Mouse (Mus musculus) B cell, adult 67 days (primary cell): ENCODE measurements around the gene Xpc. TPM values are rescaled to one million over a fixed set of nuclear protein-coding genes. Genes with fewer than 3 reads are reported as not detected.

Experiments
- total RNA-seq, 2 experiments: library from RNA; stranded (reverse); gene quantifications; 4 replicates each; pipeline ENCODE4 v1.2.4; 2023

Xpc gene
- total RNA-seq: 10 to 100 TPM; 22.6 to 25.9 TPM

DNA sequence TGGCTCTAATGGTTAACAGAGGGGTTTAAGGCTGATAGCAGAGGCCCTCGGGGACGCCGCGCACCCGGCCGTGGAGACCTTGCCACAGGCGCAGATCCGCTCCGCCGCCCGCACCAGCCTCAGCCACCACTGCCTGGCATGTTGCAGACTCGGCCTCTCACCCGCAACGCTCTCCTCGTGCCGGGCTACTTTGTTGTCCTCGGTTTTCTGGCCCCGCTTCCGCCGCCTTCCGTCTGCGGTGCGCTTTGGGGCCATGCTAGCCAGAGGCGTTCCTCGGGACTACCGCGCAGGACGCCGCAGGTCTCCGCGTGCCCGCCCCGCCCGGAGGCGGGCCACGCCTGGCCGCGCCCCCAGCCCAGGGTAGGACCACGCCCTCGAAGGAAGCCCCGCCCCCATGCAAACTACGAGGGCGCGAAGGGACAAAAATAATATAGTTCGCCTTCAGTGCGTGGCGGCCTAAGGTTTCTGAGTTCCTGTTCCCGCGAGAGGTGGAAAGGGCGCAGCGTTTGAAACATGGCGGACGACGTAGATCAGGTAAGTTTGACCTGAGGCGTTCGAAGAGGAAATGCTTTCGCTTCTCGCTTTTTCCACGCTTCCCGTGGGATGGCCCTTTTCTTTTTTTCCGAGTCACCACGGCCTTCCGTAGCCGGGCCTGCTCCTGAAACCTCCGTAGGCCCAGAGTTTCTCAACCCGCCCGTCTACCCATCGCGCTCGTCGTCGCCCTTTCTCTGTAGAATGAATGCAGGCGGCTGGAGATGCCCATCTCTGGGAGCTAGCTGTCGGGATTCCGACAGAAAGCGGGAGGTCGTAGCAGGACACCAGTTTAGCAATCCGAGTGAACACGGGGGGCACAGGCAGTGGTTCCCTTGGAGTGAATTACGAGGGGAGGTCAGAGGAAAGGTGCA is at the start of gene Xpc, which contains the start of gene Lsm3:
Gene Xpc (minus strand): TSS at position 344 of the 905 bp plus-strand sequence.
Gene Lsm3 (plus strand): TSS at position 384 of the 905 bp plus-strand sequence.

DNA sequence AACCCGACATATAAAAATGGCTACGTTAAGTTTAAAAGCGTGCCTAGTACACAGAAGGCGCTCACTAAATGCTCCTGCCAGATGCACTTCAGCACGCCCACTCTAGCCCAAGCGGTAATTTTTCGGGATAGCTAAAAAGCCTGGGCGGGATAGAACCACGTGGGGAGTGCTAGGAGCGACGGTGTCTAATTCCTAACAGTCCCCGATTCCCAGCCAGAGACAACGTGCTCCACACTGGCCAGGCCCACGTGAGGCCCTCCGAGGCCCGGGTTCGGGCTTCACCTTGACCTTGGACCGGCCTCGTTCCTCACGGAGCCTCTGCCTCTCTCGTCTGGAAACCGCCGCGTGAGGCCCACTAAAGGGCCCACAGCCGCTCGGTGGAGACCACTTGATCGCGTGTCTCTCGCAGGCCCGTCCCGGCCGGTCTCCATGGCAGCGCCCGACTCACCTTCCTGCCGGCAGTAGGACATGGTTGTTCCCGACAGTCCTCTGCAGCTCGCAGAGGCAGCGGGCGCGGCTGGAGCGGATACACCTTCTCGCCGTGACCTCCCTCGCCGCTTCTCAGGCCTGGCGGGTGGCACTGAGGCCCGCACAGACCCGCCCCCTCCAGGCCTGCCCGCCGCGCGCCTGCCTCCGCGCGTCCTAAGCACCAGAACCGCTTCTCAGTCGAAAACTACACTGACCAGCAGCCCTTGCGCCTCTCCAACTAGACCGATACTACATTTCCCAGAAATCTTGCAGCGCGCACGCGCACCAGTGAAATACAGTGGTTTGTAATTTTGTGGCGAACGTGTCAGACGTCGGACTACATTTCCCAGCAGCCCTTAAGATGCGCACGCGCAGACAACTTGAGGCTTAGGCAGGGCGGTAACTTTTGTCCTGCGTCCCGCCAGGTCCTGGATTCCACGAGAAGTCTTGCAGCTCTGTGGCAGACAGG is 42.6 kb downstream of the Xpc start, which contains the start of the genes Chchd4 and Tmem43:
Gene Chchd4 (minus strand): TSS at position 679 of the 937 bp plus-strand sequence.
Gene Tmem43 (plus strand): TSS at position 836 of the 937 bp plus-strand sequence.

Other genes starting within 250 kb of the Xpc start
- gene Wnt7a, start 104.5 kb downstream of the Xpc start, total RNA-seq: not detected
- gene Chchd4, start 42.3 kb downstream of the Xpc start, total RNA-seq: 10 to 100 TPM; 15.1 to 17.1 TPM
- gene Tmem43, start 42.2 kb downstream of the Xpc start, total RNA-seq: 10 to 100 TPM; 34.8 to 39.2 TPM
- gene Lsm3, start within 50 bp of the Xpc start, total RNA-seq: 10 to 100 TPM; 75.6 to 75.7 TPM
- 100 to 1,000 TPM; 107 to 116 TPM for gene Slc6a6, start 168.2 kb upstream of the Xpc start, total RNA-seq